Mouse (Mus musculus) adrenal gland, postnatal 25 days (tissue): Measurements from ENCODE around the gene Gja5. TPM values are rescaled to one million over a fixed set of nuclear protein-coding genes. Genes with fewer than 3 reads are reported as not detected.

Source experiments
- DNase-seq: peaks from one replicate; pipeline ENCODE4 v3.0.0; 2021; ENCODE audit warnings: mixed read lengths
- long read RNA-seq: library from polyadenylated mRNA; stranded (forward); transcript quantifications from one replicate; pipeline ENCODE4 v2.0.0, GENCODE M21; 2021
- total RNA-seq: library from RNA; stranded (reverse); gene quantifications from 2 replicates; pipeline ENCODE4 v1.2.3, GENCODE M21; 2021

The Gja5 gene
- 1.2 TPM in 2 replicates for total RNA-seq
- long read RNA-seq, partial matches to known transcripts = 0 of 1 reads
- long read RNA-seq, other reads (novel, unspliced or antisense) = 0 of 1 reads

DNA sequence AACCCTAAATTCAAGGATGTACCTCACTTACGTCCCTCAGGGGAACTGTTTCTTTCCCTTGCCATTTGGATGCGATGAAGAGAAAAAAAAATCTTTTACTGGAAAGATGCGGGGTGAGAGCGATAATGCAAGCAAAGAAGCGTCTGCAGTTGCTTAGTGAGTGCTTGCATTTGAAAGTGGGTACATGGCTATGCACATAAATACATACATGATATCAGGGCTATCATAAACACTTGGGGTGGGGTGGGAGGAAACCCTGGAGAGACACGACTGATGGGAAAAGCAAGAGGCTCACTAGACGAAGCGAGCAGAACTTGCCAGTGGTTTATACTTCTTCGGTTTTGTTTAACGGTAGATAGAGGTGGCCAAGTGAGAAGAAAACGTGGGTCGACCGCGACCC is at the start of gene Gja5:
TSS of gene Gja5 (plus strand) at position 301 of the 400 bp plus-strand sequence.
- no peak for DNase-seq

DNA sequence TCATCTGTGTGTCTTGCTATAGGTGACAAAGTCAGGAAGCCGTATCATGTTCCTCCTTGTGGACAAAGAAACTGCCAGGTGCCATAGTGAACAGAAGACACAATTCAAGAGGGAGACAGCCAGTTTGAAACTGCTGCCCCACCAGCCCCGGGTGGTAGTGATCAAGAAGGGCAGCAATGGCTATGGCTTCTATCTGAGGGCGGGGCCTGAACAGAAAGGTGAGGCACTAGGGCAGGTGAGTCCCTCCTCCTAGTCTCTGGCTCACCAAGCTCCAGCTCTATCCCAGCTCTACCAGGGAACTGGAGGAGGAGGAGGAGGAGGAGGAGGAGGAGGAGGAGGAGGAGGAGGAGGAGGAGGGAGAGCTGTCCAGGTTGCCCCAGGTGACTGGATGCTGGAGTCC is 48.7 kb upstream of the Gja5 start:
- DNase-seq = no peak

DNA sequence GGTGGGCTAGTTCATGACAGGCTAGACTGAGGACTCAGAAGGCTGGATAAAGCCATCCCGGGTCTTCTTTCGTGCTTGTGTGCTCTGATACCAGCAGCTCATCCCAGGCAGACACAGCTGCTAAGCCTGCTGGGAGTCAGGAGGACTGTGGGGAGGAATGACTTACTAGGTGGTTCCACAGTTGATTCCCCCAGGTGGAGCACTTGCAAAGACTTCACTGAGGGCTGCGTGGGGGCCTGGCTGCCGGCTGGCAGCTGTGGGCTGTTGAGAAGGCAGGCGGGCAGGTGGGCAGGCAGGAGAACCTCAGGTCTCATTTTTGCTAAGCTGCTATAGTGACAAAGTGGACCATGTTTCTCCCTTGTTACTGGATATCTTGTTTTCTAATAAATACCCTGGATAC is 44.0 kb upstream of the Gja5 start:
- DNase-seq = no peak

DNA sequence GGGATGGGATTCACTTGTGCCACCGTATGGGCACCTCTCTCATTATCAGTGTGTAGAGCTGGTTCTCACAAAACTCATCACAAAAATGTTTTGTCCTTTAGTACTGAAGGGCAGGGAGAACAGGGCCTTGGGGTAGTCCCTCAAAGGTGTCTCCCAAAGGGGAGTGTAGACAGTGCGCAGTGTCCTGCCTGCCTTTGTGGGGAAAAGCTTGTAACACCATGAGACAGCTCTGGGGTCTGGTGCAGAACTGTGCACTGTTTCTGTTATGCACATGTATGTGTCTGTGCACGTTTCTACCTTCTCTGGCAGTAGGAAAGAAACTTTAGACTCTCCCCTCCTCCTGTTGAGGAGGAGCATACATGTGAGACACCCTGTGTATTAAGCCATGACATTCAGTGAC is 36.6 kb upstream of the Gja5 start:
- no peak for DNase-seq

DNA sequence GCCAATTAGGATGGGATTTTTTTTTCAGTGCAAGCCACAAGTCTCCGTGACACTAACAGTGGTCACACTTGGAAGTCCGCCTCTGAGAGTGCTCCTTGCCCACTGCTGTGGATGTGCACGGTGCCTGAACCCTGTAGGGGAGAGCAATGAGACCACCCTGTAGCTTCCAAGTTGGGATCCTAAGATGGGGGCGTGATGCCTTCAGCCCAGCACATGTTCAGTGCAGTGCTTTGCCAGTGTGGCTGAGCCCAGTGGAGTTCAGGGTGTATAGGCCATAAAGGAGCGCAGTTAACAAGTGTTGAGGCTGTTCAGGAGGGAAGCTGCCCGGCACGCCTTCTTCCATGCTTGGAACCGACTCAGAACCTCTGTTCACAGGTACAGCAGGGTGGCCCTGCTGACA is 35.9 kb upstream of the Gja5 start:
- no peak for DNase-seq

DNA sequence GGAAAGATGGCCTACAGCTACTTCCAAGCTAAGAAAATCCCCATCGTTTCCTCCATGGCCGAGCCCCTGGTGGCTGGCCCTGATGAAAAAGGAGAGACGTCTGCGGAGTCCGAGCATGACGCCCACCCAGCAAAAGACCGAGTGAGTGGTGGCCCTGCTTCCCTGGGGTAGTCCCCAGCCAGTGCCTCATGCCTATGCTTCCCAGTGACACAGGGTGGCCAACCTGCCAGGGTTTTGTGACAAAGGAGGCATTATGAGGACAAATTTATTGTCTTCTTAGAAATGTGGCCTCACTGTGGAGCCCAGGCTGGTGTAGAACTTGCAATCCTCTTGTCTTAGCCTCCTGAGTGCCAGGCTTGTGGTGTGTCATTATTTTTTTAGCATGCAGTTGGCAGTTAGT is 35.4 kb upstream of the Gja5 start:
- DNase-seq = no peak

DNA sequence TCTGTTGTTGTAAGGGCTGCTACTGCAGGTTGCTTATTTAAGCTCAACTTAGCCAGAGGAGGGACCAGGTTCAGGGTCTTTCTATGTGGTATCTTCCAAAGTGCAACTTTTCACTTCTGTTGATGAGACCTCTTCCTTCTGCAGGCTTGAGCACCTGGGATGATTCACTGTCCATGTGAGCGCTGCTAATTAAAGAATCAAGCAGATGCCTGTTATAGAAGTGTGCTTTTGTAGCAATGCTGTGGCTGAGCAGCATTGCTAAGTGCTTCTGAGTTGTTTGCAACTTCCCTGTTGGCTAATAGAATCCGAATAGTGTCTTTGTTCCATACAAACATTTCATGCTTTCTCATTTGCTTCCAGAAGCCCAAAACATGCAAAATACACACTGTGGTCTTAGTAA is 34.2 kb upstream of the Gja5 start:
- no peak for DNase-seq

DNA sequence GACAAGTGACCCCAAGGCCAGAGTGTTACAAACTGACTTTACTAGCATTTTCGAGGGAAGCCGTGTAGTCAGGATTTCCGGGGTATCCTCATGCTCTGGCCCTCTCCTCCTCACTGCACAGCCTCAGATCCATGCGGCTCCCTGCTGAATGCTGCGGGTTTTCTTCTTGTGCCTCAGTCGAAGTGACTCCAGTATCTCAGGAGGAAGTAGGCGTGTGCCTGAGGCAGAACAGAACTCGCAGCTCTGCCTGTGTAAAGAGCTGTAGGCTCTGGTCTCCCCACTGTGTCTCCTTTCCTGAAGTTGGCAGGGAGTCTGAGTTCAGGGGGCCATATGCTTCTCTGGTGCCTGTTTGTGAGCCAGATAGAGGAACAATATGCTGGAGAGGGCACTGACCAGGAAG is 33.4 kb upstream of the Gja5 start:
- no peak for DNase-seq

DNA sequence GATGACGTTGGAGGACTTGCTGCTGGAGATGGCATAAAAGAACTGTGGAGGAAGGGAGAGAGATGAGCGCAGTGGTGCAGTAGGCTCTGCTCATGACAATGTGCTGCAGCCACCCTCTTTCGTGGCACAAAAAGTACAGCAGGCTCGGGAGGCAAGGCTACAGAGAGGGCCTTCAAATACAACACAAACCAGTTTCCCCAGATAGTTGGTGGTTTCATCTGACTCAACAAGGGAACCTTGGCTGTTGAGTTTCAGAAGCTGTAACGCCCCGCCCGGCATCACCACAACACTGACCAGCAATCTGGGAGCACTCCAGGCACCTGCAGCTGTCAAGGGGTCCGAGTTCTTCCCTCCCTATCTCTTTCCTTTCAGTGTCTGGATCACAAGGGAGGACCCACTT is 32.0 kb upstream of the Gja5 start:
- no peak for DNase-seq

DNA sequence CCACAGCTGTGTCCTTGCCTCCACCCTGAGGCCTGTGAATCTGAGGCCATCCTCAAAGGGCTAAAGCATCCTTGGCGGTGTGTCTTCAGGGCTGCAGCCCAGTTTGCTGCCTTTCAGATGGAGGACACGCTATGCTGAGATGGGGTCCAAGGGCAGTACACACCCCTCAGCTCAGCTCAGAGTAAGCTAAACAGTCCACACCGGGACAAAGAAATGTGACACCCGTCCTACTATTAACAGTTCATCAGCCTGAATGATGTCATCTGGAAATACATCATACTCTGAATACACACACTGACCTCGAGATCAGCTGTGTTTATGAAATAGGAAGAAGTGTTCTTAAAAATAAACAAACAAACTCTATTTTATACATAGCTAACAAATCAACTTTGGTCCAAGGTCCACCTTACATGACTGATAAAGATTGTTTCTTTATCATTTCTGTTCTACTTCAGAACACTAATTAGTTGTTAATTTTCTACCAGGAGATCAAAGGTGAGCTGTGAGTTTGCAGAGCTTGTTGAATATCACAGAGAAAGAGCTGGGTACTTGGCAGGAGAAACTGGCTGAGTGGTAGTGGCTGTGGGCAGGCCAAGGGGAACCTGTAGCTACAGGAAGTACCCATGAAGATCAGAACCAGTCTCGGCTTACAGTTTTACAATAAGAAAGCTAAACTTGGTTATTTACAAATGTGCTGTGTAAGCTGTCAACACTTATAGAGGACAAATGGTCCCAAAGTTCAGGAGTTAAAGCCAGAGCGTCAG is 29.5 kb upstream of the Gja5 start:
- DNase-seq = no peak

DNA sequence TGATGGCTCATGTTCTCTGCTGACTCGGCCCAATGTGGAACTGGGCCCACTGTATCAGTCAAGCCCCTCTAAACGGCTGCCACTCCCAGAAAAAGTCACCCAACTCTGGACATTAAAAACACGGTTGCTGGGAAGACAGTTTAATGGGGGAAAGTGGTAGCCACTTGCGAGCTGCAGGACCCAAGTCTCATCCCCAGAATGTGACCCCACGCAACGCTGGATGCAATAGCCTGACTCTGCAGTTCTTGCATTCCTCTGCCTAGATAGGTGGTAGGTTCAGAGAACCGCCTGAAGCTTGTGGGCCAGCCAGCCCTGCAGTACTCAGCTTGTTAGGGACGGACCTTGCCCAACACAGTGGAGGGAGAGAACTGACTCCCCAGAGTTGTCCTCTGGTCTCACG is 25.0 kb upstream of the Gja5 start:
- no peak for DNase-seq

DNA sequence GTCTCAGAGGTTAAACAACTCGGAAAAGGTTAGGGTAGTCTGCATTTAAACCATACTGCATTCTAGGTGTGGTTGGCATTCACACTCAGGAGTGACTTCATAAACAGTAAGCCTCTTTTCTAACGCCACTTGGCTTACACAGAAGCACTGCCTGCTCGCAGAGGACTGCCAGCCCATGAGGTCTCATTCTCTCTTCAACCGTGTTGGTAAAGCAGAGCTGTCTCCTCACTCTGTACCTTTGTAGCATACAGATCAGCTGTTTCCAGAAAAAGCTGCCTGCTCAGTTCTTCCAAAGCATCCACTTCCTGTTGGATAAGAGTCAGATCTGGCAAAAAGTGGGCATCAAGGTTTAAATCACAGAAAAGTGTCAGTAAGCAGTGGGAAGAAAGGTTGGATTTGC is 24.1 kb upstream of the Gja5 start:
- no peak for DNase-seq

DNA sequence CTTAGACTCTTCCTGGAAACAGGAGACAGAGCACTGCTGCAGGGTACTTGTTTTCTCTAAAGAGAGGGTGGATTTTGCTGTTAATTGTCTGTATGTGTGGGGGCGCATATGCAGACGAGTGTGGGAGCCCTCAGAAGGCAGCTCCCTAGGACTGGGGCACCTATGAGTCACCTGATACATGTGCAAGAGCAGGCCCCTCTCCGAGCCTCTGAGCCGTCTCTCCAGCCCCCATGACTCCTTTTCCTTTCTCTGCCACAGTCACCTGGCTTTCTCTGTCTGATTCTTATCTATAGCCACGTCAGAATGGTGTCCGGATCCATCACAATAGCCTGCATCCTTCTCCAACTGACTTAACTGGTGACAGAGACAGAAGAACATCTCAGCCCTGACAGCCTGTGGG is 22.9 kb upstream of the Gja5 start:
- DNase-seq = no peak

DNA sequence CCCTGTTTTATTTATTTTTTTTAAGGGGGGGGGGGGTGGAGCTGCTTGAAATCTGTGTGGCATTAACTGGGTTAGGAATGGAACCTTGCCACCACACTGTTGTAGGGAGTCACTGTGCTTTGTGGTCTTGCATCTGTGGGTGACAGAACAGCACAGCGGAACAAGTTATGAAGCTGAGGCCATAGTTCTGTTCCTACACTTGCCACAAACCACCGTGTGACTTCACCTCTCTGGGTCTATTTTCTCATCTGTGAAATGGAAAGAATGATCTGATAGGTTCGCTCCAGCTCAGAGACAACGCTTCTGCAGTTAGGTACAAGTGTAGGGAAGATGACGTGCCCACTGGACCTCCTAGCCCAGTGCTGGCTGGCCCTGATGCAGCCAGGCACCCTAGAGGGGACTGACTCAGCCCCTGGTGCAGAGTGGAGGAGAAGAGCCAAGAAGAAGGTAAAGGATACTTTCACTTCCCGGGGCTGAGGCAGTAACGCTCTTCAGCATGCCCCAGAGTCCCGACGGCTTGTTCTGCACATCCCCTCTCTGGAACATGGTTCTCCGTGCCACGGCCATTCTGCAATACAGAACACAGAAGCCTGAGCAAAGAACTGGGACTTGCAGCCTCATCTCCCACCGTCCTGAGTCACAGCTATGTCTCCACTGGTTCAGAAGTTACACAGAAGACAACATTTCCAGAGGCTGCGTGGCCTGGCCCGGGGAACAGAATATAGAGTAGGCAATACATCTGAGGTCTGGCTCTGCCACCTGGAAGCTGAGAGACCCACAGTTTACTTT is 22.2 kb upstream of the Gja5 start:
- no peak for DNase-seq

DNA sequence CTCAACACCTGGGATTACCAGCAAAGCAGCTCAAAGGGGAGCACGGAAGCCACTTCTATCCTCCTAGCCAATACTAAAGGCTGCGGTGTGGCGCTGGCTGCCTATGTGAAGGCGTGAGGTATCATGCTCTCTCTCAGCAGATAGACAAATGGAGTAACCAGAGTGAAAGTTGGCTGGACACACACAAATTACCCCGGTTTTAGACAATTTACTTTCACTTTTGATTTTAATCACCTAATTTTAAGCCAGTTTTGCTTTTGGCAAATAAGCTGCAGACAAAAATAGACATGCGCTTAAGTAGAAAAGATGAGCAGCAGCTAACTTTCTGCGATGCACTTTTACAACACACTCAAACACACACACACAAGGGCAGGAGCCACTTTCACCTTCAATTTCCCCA is 20.8 kb upstream of the Gja5 start:
- DNase-seq = no peak

DNA sequence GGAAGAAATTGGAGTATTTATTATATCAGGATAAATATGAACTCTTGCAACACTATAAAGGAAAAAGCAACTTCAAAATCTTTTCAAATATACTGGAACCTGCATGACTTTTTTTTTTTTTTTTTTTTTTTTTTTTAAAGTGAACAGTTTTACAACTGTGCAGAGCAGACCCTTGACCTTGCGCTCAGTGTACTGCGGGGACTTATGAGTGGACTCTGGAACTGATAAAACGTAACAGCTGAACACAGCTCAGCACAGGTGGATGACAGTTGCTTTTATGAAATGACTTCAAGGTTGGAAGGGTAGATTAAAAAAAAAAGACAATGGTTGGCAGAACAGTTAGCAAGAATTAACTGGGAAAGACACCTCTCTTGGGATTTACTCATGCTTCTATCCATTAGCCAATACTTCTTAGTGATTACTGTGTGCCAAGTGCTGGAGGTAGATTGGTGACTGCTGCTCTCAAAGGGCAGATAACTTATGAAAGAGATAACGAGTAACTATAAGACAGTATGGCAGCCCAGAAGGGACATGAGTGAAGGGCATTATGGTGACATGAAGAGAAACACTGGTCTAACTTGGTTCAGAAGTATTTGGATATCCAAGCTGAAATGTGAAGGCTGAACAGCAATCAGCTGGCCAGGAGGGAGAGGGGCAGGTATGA is 2.0 kb upstream of the Gja5 start:
- DNase-seq = no peak

DNA sequence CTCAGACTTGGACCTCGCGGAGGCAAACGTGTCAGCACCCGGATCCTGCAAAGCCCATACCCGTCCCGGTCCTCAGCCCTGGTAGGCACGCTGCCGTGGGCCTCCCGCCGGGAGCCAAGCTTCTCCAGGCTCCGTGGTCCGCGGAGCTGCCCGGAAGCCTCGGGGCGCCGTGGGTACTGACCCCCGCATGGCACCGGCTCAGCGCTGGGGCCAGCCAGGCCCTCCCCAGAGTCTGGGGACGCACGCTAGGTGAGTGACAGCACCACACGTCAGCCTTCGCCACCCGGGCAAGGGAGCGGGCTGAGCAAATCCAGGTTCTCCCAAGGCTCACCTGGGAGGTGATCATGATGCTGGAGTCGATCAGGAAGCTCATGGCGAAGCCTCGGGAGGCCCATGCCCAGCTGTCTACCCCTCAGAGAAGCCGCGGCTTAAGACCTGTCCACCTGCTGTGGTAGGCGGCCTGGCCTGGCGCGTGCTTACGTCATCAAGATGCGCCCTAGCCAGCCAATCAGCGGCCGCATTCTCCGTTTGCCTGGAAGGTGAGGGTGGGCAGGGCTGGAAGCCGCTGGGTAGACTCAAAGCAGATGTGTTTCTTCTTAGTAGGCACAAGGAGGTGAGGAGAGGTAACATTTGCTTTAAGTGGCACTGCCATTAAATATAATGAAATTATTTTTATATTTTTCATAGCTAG is 503 bp downstream of the Gja5 start, which contains the start of gene Gpr89:
TSS of gene Gpr89 (minus strand) at position 496 of the 691 bp plus-strand sequence.
- peak; percentile 96 for DNase-seq

DNA sequence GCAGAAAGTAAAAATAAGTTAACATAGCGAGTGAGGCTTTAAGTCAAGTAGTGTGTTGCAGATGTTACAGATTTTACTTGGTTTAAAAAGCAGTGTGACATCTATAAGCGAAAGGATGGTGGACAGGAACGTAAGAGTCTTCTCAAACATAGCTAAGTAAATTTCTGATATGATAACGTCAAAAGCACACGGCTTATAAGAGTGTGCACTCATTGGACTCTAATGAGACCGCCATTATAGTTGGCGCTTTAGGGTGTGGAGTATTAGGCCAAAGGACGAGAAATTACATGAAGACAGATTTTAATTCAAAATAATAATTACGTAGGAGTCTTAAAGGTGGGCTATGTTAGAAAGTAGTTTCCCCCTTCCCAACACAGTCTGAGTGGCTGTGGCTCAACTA is 1.1 kb downstream of the Gja5 start:
- no peak for DNase-seq

DNA sequence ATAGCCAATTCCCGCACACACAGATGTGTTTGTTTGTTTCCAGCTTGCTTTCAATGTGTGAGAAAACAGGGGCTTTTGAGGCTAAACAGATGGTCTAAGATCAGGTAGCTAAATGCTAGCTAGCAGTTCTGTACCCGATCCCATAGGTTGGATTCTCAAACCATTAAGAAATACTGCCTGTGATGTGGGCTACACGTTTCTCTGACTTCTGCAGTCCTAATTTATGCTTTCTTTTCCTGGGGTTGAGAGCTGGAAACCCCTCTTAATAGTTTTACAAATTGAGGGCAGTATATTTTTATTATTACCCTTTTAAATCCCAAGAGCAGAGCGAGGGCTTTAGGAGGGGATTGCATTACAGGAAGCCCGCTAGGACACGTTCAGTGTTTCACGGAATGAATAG is 16.5 kb downstream of the Gja5 start:
- DNase-seq = no peak

DNA sequence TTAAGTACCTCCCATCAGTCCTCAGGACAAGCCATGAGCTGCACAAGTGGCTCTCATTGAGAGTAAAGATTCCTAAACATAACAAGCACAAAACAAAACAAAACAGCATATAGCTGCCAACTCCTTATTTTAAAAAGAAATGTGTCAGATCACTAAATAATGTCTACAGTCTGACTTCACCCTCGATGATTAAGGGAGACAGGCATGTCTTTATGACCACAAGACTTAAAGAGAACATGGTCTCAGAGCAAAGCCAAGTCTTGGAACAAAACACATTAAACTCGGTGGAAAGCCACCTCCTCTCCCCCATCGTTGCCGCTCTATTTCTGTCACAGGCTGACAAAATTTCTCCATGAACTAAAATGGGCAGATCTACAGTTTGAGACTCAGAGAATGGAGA is 20.1 kb downstream of the Gja5 start:
- DNase-seq = no peak

DNA sequence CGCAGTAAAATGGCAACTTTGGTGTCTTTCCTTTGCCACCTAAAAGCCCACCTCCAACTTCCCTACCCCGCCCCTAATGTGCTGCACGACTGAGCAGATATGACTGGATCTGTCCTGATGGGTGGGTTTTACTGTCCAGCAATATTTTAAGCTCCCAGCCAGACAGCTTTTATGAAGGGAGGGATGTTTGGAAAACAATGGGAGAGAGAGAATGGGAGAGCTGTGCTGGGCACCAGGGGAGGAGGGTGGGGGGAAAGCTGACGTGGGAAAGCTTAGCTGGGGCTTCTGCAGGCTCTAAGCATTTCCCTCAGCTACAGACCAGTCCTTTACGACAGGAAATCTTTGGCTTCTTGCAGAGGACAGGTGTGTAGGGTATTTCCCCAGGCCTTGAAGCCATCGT is 21.4 kb downstream of the Gja5 start, which contains the start of gene Gja8:
TSS of gene Gja8 (minus strand) at position 101 of the 400 bp plus-strand sequence.
- DNase-seq = no peak

DNA sequence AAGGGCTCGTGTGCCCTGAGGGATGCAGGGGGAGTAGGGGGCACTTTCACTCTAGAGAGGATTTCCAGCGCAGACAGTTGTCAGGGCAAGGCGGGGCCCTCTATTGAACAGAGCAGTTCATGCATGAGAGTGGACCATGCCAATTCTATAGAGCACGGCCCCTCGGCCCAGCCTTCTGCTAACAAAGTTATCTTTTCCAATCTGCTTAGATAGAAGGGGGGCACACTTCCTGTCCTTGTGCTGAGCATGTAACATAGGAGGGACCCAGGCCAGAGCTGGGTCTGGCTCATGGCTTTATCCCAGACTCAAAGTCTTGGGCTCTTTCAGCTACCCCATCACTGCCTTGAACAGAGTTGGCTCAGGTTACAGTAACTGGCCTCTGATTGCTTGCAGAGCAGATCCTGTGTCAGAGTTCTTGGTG is 26.8 kb downstream of the Gja5 start:
- DNase-seq = no peak
